Mouse (Mus musculus): ENCODE measurements around the gene Cpxm1. TPM values are rescaled to one million over a fixed set of nuclear protein-coding genes. Genes with fewer than 3 reads are reported as not detected.

The Cpxm1 gene
- total RNA-seq, 4 experiments from 2014 or later: 1.1 to 2.7 (median 2.4) TPM

Other genes with a start within 250 kb of the Cpxm1 start
- gene Snrpb, start 218.2 kb downstream of the Cpxm1 start, total RNA-seq (2022): 100 to 1,000 TPM; 130 to 142 (median 138) TPM
- not detected for gene Tmc2, start 202.4 kb downstream of the Cpxm1 start, total RNA-seq (2022)
- gene Nop56, start 123.1 kb downstream of the Cpxm1 start, total RNA-seq (2022): 10 to 100 TPM; 28.5 to 45.1 (median 31.8) TPM
- gene Idh3b, start 113.0 kb downstream of the Cpxm1 start, total RNA-seq (2022): 100 to 1,000 TPM; 364 to 434 (median 425) TPM
- gene Ebf4, start 102.4 kb downstream of the Cpxm1 start, total RNA-seq (2022): under 1 TPM; 0.12 to 0.29 (median 0.20) TPM
- gene Gm28372, start 7.7 kb upstream of the Cpxm1 start, total RNA-seq (2022): not detected
- gene 1700020A23Rik, start 7.7 kb upstream of the Cpxm1 start, total RNA-seq (2022): not detected
- not detected for gene Tmem239, start 8.9 kb upstream of the Cpxm1 start, total RNA-seq (2022)
- gene Vps16, start 26.8 kb upstream of the Cpxm1 start, total RNA-seq (2022): 10 to 100 TPM; 13.2 to 20.5 (median 18.2) TPM
- gene Pced1a, start 27.1 kb upstream of the Cpxm1 start, total RNA-seq (2022): 1 to 10 TPM; 3.7 to 6.2 (median 3.8) TPM
- gene Ptpra, start 52.7 kb upstream of the Cpxm1 start, total RNA-seq (2022): 10 to 100 TPM; 12.2 to 18.8 (median 14.5) TPM
- gene Mrps26, start 166.2 kb upstream of the Cpxm1 start, total RNA-seq (2022): 10 to 100 TPM; 43.7 to 47.6 (median 46.2) TPM
- gene Oxt, start 178.6 kb upstream of the Cpxm1 start, total RNA-seq (2022): not detected
- not detected for gene Avp, start 185.0 kb upstream of the Cpxm1 start, total RNA-seq (2022)
- gene Fastkd5, start 232.5 kb upstream of the Cpxm1 start, total RNA-seq (2022): 1 to 10 TPM; 5.1 to 7.7 (median 6.7) TPM
- gene Ubox5, start 232.5 kb upstream of the Cpxm1 start, total RNA-seq (2022): 1 to 10 TPM; 4.7 to 6.0 (median 5.2) TPM
- gene Lzts3, start 245.2 kb upstream of the Cpxm1 start, total RNA-seq (2022): 1 to 10 TPM; 1.8 to 3.0 (median 2.4) TPM